Mouse (Mus musculus) brown adipose tissue, adult 24 weeks (tissue): ENCODE measurements around the gene Scd3. TPM values are rescaled to one million over a fixed set of nuclear protein-coding genes. Genes with fewer than 3 reads are reported as not detected.
"Not testable (repeated sequence)": the region's sequence is repeated elsewhere in the genome, so short reads cannot be mapped to it uniquely, and the experiment has no call there.

Experiments
- H3K27ac ChIP-seq: fragments of 200-500 bp; replicated peaks from 2 replicates; pipeline ENCODE4 v1.5.1; 2012; ENCODE audit warnings: low read depth, mild to moderate bottlenecking, low read length
- H3K4me1 ChIP-seq: fragments of 200-500 bp; 2 replicates; pipeline ENCODE4 v1.6.1; 2012; ENCODE audit warnings: low read length, mixed read lengths; ENCODE audit not compliant: control insufficient read depth, insufficient read depth, insufficient read length
- H3K4me3 ChIP-seq: fragments of 200-500 bp; 2 replicates; pipeline ENCODE4 v1.5.1; 2012; ENCODE audit warnings: low read depth, mild to moderate bottlenecking, low read length, moderate library complexity; ENCODE audit not compliant: insufficient read depth
- polyA plus RNA-seq: library from polyadenylated mRNA; stranded (reverse); fragments of >200 nt; gene quantifications from 2 replicates; pipeline ENCODE4 v1.2.4, GENCODE M21; 2012; ENCODE audit not compliant: missing spikeins, insufficient read depth, insufficient read length

Gene Scd3
- polyA plus RNA-seq, 1 experiment, result 6.0 TPM

DNA sequence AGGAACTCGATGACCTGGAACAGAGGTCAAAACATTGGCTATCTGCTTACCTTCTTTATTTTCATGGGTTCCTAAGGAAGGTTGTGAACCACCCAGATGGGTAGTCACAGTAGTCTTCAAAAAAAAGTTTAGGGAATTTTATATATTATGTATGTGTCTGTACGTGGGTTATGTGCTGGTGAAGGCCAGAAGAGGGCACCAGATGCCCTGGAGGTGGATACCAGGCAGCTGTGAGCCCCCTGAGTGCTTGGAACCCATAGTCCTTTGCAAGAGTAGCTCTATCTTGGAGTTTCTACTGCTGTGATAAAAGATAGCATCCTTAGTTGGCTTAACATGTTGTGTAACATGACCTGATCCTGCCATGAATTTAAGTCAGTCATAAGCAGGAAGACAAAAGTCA lies 4.0 kb downstream of the Scd3 start:
- no peaks in the 10 kb centered on the region for H3K4me1 ChIP-seq
- H3K27ac ChIP-seq, result no peak overlapping the region
- no peak overlapping the region for H3K4me3 ChIP-seq

DNA sequence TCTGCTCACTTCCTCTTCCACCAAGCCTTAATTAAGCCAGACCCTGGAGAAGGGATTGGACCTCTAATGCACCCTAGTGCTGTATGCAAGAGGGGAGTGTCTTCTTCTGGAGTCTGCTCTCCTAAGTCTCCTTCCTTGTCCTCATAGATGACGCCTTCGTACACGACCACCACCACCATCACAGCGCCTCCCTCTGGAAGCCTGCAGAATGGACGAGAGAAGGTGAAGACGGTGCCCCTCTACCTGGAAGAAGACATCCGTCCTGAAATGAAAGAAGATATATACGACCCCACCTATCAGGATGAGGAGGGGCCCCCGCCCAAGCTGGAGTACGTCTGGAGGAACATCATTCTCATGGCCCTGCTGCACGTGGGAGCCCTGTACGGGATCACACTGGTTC lies 12.2 kb downstream of the Scd3 start:
- Histone ChIP-seq H3K4me3 (no peak overlapping the region), H3K4me1 (no peaks in the 10 kb centered on the region), H3K27ac (no peak overlapping the region)

DNA sequence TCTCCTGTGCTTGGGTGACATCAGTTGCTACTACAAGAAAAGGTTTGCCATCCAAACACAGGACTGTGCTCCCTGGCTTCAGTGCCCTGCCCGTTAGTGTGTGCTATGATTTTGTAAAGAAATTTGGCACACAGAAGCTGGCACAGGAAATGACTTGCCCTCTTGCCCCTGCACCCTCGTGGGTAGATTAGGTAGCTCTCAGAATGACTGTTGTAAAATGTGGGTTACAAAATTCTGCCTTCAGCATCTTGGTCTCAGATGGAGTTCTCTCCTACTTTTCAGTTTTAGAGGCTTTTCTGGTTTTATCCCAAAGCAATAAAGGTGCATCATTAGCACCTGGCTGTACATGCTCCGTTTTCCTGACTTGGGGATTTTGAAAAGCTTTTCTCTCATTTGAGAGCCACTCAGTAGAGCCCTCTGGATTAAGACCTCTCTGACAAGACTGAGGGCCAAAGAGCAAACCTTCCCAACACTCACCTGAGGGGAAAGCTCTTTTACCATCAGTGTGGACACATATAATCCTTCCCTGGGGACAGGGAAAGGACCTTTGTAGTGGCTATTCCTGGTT lies 15.0 kb downstream of the Scd3 start:
- Histone ChIP-seq H3K27ac (no peak overlapping the region), H3K4me3 (no peak overlapping the region), H3K4me1 (no peaks in the 10 kb centered on the region)

DNA sequence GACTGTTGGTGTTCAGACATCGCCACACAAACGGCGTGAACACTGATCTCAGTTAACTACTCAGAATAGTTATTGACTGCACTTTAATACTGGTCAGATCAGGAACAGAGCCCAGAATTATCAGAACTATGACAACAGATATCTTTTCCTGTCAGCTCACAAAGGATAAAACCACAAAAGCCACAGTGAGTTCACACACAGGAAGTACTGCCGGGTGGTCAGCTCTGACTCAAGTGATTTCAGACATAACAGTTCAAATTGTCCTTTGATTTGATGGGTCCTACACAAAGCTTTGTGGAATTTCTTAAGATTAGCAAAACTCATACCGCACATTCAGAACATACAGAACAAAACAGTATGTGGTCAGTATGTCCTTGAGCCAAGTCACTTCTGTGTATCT lies 22.7 kb downstream of the Scd3 start:
- Histone ChIP-seq H3K4me1 (no peaks in the 10 kb centered on the region), H3K4me3 (no peak overlapping the region), H3K27ac (no peak overlapping the region)

DNA sequence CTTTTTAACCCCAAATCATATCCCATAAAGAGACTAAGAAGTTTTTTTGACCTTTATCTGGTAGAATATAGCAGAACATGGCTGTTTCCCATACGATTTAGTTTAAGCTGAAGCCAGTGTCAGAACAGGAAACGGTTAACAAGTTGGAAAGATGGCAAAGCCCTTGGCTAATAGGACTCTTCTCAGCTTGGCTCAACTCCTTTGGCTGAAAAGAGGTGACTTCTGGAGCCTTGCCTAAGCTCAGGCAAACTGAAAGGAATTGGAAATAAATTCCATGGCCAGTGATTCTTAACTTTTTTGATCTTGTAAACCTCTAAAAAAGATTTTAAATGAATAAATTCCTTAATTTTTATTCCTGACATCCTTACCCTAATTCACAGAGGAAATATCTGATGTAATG lies 26.7 kb downstream of the Scd3 start:
- Histone ChIP-seq H3K4me3 (no peak overlapping the region), H3K4me1 (no peaks in the 10 kb centered on the region), H3K27ac (no peak overlapping the region)

DNA sequence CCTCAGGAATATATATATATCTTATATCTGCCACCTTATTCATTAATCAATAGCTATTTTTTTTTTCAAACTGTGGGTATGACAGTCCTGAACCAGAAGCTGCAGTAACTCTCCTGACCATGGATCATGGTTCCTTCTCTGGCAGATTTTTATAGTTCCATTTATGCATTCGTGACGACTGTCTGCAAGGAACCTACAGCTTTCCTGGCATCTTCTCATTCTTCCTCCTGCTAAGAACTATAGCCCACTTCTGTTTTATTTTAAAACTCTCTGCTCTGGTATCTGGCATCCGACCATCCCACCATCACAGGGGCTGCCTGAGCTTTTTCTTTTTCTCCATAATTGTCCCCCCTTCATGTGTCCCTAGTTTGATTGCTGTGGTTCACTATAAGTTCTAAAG lies 27.1 kb downstream of the Scd3 start:
- H3K27ac ChIP-seq, result no peak overlapping the region
- H3K4me3 ChIP-seq, result no peak overlapping the region
- no peaks in the 10 kb centered on the region for H3K4me1 ChIP-seq

DNA sequence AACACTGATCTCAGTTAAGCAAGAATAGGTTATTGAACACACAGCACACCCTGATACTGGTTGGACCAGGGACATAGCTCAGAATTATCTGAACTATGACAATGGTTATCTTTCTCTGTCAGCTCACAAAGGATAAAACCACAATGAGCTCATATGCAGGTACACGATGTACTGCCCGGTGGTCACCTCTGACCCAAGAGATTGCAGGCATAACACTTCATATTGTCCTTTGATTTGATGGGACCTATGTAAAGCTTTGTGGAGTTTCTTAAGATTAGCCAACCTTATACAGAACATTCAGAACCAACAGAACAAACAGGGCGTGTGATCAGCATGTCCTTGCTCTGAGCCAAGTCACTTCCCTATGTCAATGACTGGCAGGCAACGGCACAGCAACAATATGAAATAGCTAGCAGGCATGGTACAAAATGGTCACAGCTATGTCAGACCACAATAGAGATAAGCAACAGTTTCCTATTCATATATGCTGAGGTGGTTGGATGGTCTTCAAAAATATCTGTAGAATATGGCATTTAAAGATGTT lies 28.6 kb downstream of the Scd3 start:
- no peaks in the 10 kb centered on the region for H3K4me1 ChIP-seq
- H3K27ac ChIP-seq, result no peak overlapping the region
- no peak overlapping the region for H3K4me3 ChIP-seq

DNA sequence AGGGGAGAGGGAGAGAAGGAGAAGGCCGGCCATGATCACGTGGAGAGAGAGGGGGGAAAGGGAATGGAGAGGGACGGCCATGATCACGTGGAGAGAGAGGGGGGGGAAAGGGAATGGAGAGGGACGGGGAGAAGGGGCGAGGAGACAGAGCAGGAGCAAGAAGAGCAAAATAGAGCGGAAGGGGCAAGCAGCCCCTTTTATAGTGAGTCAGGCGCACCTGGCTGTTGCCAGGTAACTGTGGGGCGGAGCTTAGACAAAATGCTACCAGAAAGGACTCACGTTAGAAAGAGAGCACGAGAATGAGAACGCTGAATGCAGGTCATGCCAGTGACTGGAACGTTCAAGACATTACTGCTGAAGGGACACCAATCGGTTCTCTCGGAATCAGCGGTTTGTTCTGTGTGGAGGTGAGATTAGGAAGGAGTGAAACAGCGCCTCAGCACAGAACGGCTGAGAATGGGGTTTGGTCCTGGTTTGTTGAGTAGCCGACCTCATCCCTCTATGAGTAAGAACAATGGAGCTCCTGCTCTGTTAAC lies 34.5 kb downstream of the Scd3 start:
- no peak overlapping the region for H3K27ac ChIP-seq
- H3K4me1 ChIP-seq, result no peaks in the 10 kb centered on the region
- H3K4me3 ChIP-seq, result no peak overlapping the region

DNA sequence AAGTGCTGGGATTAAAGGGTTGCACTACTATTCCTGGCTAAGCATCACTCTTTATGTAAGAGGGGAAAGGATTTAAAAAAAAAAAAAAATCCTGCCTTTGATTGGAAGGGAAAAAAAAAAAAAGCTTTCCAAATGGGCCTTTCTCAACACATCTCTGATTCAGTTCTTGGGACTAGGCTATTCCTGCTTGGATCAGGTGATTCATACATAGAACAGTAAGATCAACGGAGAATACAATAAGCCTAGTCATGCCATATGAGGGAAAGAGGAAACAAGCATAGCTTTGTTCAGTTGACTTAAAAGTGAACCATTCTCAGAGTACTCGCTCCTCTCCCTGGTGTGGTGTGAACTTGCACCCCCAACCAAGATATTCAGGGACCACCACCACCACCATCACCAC lies 35.8 kb downstream of the Scd3 start:
- no peaks in the 10 kb centered on the region for H3K4me1 ChIP-seq
- H3K27ac ChIP-seq, result no peak overlapping the region
- no peak overlapping the region for H3K4me3 ChIP-seq

DNA sequence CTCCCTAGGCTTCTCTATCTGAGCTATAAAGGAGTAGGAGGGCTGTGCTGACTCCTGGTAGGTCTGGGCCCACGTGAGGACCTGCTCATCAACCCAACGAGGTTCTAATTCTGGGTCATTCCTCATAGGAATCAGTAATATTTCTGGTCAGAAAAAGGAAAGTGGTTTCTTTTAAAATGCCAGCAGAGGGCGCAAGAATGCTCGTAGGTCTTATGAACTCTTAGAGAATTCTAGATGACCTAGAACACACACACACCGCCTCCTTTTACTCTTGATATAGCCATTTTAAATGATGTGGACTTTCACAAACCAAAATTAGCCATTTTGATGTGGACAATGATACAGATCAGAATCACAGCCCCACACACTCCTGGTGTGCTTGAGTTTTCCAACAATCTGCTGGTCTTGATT lies 42.7 kb downstream of the Scd3 start:
- Histone ChIP-seq H3K27ac (no peak overlapping the region), H3K4me1 (no peaks in the 10 kb centered on the region), H3K4me3 (peak overlapping the region; percentile 36)

DNA sequence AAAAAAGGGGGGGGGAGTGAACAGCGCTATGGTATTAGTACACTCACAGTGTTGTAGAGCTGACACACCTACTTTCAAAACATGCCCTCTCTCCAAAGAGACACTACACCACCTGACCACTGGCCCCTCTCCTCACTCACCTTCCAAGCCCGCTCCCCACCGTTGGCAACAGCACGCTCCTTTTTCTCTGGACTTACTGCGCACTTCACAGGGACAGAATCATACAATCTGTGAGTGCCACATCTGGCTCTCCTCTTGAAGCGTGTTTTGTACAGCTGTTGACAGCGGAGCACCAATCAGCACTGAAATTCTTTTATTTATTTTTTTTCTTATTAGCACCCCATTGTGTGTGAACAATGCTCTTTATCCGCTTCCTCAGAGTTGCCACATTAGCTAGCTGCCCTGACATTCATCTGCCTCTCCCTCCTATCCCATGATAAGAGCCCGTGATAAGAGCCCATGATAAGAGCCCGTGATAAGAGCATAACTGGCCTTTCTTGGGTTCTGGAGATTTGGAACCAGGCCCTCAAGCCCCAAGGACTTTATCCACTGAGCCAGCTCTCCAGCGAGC lies 43.4 kb downstream of the Scd3 start:
- no peak overlapping the region for H3K27ac ChIP-seq
- H3K4me3 ChIP-seq, result peak overlapping the region; percentile 36
- H3K4me1 ChIP-seq, result no peaks in the 10 kb centered on the region

DNA sequence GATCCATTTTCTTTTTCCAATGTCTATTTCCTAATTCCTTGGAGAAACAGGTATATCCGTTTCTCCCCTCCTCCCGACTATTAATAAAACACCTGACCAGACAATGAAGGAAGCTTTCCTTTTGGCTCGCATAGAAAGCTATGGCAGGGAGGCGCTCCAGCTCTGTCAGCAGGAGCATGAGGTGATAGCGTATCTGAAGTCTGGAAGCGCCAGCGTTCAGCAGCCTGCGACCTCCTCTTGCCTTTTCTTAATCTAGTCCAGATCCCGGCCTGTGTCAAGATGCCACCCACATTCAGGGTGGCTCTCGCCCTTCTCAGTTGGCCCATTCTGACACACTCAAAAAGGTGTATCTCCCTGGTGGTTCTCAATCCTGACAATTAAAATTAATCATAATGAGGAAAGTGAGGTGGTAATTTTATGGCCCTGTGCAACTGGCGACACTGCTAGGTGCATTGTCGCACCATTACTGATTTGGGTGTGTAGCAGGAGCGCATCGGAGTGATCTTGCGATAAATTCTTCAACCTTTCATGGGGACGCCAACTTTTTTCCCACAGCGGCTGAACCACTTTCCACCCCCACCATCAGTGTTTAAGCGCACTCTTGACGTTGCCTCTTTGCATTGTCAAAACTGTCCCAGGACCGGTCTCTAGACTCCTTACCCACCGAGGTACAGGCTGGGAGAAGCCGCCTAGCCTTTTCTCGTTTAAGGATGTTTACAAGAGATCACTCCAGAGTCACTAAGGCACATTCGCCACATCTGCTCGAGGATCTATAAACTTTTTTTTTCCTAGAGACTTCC lies 44.4 kb downstream of the Scd3 start:
- Histone ChIP-seq H3K27ac (peak overlapping the region; percentile 21), H3K4me3 (peak overlapping the region; percentile 46), H3K4me1 (no peaks in the 10 kb centered on the region)

DNA sequence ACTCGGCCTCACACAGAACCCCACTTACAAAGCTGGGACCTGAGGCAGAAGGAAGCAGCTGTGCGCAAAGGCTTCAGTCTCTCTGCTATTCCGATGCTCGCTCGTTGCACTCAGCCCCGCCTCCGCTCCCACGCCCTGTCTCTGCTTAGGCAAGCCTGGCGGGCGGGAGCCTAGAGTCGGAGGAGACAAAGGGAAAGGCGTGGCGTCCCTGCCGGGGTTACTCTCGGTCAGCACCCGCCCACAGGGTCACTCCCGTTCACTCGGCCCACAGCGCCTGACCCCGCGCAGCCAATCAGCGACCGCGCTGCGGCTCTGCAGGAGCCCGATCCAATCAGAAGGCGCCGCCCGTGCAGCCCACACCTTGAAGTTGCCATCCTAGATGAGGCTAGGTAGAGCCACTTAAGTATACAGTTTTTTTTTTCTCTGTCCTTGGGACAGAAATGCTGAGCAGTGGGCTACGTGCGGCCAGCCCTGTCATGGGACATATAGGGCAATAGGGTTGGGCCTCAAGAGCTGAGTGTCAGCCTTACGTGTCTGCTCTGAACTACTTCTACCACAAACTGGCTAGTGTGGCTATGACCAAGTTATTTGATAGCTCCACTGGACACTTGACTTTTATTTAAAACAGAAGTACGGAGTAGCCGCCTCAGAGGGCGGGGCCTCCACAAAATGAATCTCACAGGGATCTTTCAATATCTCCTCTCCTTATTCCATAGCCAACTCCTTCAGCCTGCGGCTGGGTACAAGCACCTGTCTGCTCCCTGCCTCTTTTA lies 45.2 kb downstream of the Scd3 start:
- Histone ChIP-seq H3K4me1 (no peaks in the 10 kb centered on the region; the same call in 1 of the 2 replicates), H3K4me3 (peak overlapping the region; percentile 46), H3K27ac (peak overlapping the region; percentile 21)

DNA sequence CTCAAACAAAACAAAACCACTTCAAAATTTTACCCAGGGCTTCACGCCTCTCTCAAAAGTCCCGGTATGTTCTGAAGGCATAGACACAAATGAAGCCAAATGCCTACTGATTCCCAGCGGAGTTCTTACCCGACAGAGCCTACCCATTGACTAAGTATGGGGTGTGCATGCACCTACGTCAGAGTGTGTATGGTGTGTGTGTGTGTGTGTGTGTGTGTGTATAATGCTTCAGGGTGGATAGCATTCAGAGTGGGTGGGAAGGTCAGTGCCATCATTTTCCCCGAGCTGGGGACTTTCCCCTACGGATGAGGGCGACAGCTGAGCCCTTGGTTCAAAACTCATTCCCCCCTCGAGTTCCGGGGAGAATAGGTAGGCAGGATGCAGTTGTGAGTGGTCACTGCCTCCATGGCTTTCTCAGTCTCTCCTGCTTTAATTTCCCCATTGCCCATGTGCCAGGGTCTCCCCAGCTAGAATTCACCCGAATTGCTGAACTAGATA lies 45.8 kb downstream of the Scd3 start:
- H3K4me3 ChIP-seq, result no peak overlapping the region
- no peaks in the 10 kb centered on the region; the same call in 1 of the 2 replicates for H3K4me1 ChIP-seq
- no peak overlapping the region for H3K27ac ChIP-seq

DNA sequence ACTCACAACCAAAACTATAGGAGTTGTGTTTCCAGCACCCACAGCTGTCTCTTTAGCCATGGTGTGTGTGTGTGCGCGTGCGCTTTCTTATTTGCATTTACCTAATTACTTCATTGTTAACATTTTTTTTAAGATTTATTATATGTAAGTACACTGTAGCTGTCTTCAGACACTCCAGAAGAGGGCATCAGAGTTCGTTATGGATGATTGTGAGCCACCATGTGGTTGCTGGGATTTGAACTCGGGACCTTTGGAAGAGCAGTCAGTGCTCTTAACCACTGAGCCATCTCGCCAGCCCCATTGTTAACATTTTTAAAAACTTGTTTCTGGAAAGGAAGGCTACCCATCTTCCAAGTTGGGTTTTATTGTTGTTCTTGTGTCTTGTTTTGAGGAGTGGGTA lies 48.1 kb downstream of the Scd3 start:
- H3K27ac ChIP-seq, H3K4me1 ChIP-seq, H3K4me3 ChIP-seq: not testable (repeated sequence)
